Mouse (Mus musculus): Measurements from ENCODE around the gene Wbp4.

DNA sequence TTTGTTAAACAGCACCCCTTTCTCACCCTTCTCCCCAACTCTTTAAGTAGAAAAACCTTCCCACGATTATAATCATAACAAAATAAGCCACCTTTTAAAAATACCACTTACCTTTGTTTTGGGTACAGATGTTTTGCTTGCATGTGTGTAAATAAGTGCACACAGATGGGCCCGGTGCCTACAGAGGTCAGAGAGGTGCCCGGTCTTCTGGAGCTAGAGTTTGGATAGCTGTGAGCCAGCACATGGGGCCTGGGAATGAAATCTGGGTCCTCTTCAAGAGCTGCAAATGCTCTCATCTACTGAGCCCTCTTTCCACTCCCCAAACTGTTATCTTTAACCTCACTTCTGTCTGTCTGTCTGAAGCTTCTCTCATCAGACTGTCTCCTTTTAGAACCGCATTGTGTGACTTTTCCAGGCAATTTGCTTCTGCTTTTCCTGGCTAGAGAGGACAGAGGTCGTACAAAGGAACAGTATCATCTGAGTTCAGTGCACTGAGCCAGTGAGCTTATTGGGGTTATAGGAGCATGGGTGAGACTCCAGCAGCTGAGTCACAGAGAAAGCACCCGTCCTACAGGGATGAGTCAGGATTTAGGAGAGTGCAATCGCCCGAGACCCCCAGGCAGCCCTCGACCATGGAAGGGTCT, 27.5 kb upstream of the Wbp4 start:
- TF ChIP-seq CTCF (IDR thresholded peaks at IDR 0.05; ENCODE audit: low read depth, low read length) (no peak), POLR2A (IDR thresholded peaks at IDR 0.05; ENCODE audit: insufficient read depth, low read length) (no peak), EP300 (IDR thresholded peaks at IDR 0.05; ENCODE audit: insufficient read depth, low read depth, low read length) (no peak)

All from ES-Bruce4 (cell line).